Mouse (Mus musculus) hindbrain, embryonic 15.5 days (tissue): Measurements from ENCODE around the gene Zmiz2. TPM values are rescaled to one million over a fixed set of nuclear protein-coding genes. Genes with fewer than 3 reads are reported as not detected.
"Not testable (repeated sequence)": the region's sequence is repeated elsewhere in the genome, so short reads cannot be mapped to it uniquely, and the experiment has no call there.

Experiments used
- ATAC-seq: fragments of 200-750 bp; cut with Nextera tagmentation; 2 replicates; pipeline ENCODE4 v1.8.0; 2017; ENCODE audit warnings: low read depth, moderate number of reproducible peaks, moderate TSS enrichment; ENCODE audit not compliant: low FRiP score
- H3K27ac ChIP-seq: fragments of 300-500 bp; sonication (generic); replicated peaks from 2 replicates; pipeline ENCODE4 v1.5.1; 2015; ENCODE audit warnings: mild to moderate bottlenecking, inconsistent platforms
- H3K27me3 ChIP-seq: fragments of 300-500 bp; sonication (generic); 2 replicates; pipeline ENCODE4 v1.6.1; 2015; ENCODE audit warnings: control low read depth, inconsistent platforms
- H3K36me3 ChIP-seq: fragments of 300-500 bp; sonication (generic); 2 replicates; pipeline ENCODE4 v1.6.1; 2015; ENCODE audit warnings: control low read depth, inconsistent platforms
- H3K4me1 ChIP-seq: fragments of 300-500 bp; sonication (generic); replicated peaks from 2 replicates; pipeline ENCODE4 v1.6.1; 2015; ENCODE audit warnings: control low read depth, inconsistent platforms
- H3K4me2 ChIP-seq: fragments of 300-500 bp; sonication (generic); 2 replicates; pipeline ENCODE4 v1.6.1; 2015; ENCODE audit warnings: moderate library complexity, mild to moderate bottlenecking, inconsistent platforms
- H3K4me3 ChIP-seq: fragments of 300-500 bp; sonication (generic); 2 replicates; pipeline ENCODE4 v1.5.1; 2015; ENCODE audit warnings: mild to moderate bottlenecking, inconsistent platforms
- H3K9ac ChIP-seq: fragments of 300-500 bp; sonication (generic); 2 replicates; pipeline ENCODE4 v1.6.1; 2015; ENCODE audit warnings: inconsistent platforms
- H3K9me3 ChIP-seq: fragments of 300-500 bp; sonication (generic); 2 replicates; pipeline ENCODE4 v1.6.1; 2016; ENCODE audit warnings: control low read depth, inconsistent platforms
- whole genome bisulfite sequencing: fragments of 180-500 bp; shearing (Covaris S2); methylation state at CpG from one replicate; pipeline ENCODE4 v1.1.7; 2015; 5-methylcytosine and 5-hydroxymethylcytosine counted together
- polyA plus RNA-seq: library from polyadenylated mRNA; unstranded; fragments of >200 nt; fragmentation: Nextera tagmentation; extraction: Ambion mirVana; gene quantifications from 2 replicates; pipeline ENCODE4 v1.2.1, GENCODE M21; 2015

The Zmiz2 gene
- 29.6 and 30.8 TPM in 2 replicates for polyA plus RNA-seq

DNA sequence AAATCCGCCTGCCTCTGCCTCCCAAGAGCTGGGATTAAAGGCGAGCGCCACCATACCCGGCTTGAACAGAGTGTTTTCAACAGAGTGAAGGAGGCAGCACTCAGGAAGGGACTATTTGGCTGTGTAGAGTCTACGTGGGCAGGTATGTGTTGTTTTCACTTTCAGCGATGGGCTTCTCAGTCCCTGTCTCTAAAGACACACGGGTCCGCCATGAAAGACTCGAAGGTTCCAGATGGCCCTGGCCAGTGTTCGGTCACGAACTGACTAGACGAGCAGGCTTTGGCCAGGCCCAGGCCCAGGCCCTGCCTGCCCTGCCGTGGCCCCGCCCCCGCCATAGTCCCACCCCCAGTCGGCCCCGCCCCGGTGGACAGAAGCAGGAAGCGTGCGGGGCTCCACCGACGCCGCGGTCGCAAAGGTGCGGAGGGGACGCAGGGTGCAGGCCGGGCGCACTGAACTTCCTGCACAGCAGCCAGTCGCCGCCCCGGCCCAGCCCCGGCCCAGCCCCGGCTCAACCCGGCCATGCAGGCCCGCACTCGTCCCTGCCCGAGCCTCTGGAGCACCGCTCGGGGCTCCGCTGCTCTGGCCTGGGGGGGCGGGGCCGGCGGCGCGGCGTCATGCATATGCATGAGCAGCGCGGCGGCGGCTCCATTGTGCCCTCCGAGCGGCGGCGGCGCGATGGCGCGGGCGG lies at the start of gene Zmiz2:
Gene Zmiz2 (plus strand): TSS at position 349 of the 688 bp plus-strand sequence.
- peak within 1 kb of the TSS; percentile 94 for H3K27ac ChIP-seq
- H3K9me3 ChIP-seq = no peaks in the 10 kb centered on the region
- peaks cover 15% of the 10 kb centered on the region; the same call in 1 of the 2 replicates for H3K36me3 ChIP-seq
- no peaks in the 10 kb centered on the region for H3K27me3 ChIP-seq
- peaks cover 31% of the 10 kb centered on the region for H3K4me1 ChIP-seq
- peak within 1 kb of the TSS; percentile 60 for H3K4me2 ChIP-seq
- peak; percentile 98 for ATAC-seq
- 8% methylated on average over 35 of the region's 60 CpGs for WGBS
- H3K9ac ChIP-seq = peak within 1 kb of the TSS; percentile 79
- peak within 1 kb of the TSS; percentile 67 for H3K4me3 ChIP-seq

- peaks cover 91% of the 10 kb centered on the region for H3K36me3 ChIP-seq
- no peaks in the 10 kb centered on the region for H3K4me1 ChIP-seq
- no peak overlapping the region for H3K4me3 ChIP-seq
- H3K27me3 ChIP-seq = no peaks in the 10 kb centered on the region
- H3K9ac ChIP-seq = no peak overlapping the region
- no peak overlapping the region for H3K27ac ChIP-seq
- no peaks in the 10 kb centered on the region for H3K9me3 ChIP-seq
- ATAC-seq = no peak
- 93% methylated on average over 4 of the region's 4 CpGs for WGBS
- H3K4me2 ChIP-seq = no peak overlapping the region
Measured at GRCm38 (mm10) chr11:6345956-6346355, 42.9 kb upstream of the Zmiz2 start.

DNA sequence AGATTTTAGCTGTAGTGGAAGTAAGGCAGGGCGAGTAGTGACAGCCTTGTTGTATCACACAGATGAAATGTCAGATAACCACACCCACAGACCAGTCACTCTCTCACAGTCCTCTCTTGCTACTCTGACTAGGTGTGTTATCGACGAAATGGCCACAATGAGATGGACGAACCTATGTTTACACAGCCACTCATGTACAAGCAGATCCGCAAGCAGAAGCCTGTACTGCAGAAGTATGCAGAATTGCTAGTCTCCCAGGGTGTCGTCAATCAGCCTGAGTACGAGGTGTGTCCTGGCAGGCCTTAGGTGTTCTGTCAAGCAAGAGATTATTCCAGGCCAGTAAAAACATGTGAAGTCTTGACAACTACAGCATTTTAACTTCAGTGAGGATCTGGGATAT lies 41.9 kb upstream of the Zmiz2 start:
- H3K4me3 ChIP-seq = no peak overlapping the region
- H3K4me1 ChIP-seq = no peaks in the 10 kb centered on the region
- H3K27me3 ChIP-seq = no peaks in the 10 kb centered on the region
- no peak overlapping the region for H3K27ac ChIP-seq
- H3K4me2 ChIP-seq = no peak overlapping the region
- no peak for ATAC-seq
- H3K36me3 ChIP-seq = peaks cover 88% of the 10 kb centered on the region
- H3K9ac ChIP-seq = no peak overlapping the region
- H3K9me3 ChIP-seq = no peaks in the 10 kb centered on the region
- WGBS = 94% methylated on average over 7 of the region's 7 CpGs

- H3K4me2 ChIP-seq = no peak overlapping the region
- no peak overlapping the region for H3K9ac ChIP-seq
- H3K9me3 ChIP-seq = no peaks in the 10 kb centered on the region
- no peaks in the 10 kb centered on the region for H3K4me1 ChIP-seq
- H3K4me3 ChIP-seq = no peak overlapping the region
- H3K36me3 ChIP-seq = peaks cover 85% of the 10 kb centered on the region
- ATAC-seq = no peak
- H3K27me3 ChIP-seq = no peaks in the 10 kb centered on the region
- WGBS = 79% methylated on average over 11 of the region's 11 CpGs
- H3K27ac ChIP-seq = no peak overlapping the region
Measured at GRCm38 (mm10) chr11:6348681-6349200, 40.1 kb upstream of the Zmiz2 start.

DNA sequence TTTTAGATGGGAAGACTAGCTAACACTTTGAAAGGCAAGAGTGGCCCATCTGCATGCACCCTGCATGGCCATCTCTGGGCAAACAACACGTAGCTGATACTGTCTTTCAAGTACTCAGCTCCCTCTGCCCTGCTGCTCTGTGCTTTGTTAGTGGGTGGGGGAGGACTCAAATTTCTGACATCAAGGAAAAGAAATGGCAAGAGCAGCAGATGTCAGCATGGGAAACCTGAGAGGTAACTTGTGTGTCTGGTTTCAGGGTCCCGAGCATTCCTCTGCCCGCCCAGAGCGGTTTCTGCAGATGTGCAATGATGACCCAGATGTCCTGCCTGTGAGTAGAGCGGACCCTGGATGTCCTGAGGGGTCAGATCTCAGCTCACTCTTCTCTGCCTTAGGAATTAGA lies 39.3 kb upstream of the Zmiz2 start:
- WGBS = 94% methylated on average over 5 of the region's 5 CpGs
- H3K4me2 ChIP-seq = no peak overlapping the region
- no peak for ATAC-seq
- H3K9ac ChIP-seq = no peak overlapping the region
- H3K27ac ChIP-seq = no peak overlapping the region
- no peaks in the 10 kb centered on the region for H3K4me1 ChIP-seq
- peaks cover 84% of the 10 kb centered on the region for H3K36me3 ChIP-seq
- no peak overlapping the region for H3K4me3 ChIP-seq
- H3K9me3 ChIP-seq = no peaks in the 10 kb centered on the region
- H3K27me3 ChIP-seq = no peaks in the 10 kb centered on the region

- Histone ChIP-seq H3K4me3 (no peak overlapping the region), H3K27ac (no peak overlapping the region), H3K9ac (no peak overlapping the region), H3K27me3 (no peaks in the 10 kb centered on the region), H3K4me1 (no peaks in the 10 kb centered on the region), H3K36me3 (peaks cover 45% of the 10 kb centered on the region), H3K9me3 (no peaks in the 10 kb centered on the region), H3K4me2 (no peak overlapping the region)
- no peak for ATAC-seq
- WGBS = 92% methylated on average over 4 of the region's 4 CpGs
Measured at GRCm38 (mm10) chr11:6355106-6355505, 33.8 kb upstream of the Zmiz2 start.

DNA sequence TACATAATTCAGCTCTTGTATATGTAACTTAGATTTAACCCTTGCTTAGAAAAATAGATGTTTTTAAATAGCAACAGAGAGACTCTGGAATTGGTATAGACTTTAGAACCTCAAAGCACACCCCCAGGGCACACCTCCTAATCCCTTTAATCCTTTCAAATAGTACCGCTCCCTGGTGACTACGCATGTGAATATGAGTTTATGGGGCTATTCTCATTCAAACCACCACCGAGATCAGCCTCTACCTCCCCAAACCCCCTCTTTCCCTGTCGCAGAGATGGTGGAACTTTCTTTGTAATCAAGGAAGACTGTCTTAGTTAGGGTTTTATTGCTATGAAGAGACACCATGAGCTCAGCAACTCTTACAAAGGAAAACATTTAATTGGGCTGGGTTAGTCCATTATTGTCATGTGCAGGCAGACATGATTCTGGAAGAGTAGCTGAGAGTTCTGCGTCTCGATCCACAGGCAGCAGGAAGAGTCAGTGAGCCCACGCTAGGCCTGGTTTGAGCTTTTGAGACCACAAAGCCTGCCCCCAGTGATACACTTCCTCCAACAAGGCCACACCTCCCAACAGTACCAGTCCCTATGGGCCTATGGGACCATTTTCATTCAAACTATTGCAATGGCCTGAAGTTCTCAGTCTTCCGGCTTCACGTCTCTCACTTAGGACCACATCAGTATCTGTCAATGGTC lies 24.1 kb upstream of the Zmiz2 start:
- Histone ChIP-seq H3K27ac (no peak overlapping the region), H3K4me3 (no peak overlapping the region), H3K9me3 (no peaks in the 10 kb centered on the region), H3K4me1 (no peaks in the 10 kb centered on the region), H3K4me2 (no peak overlapping the region), H3K36me3 (no peaks in the 10 kb centered on the region), H3K27me3 (no peaks in the 10 kb centered on the region), H3K9ac (no peak overlapping the region)
- WGBS = 87% methylated on average over 9 of the region's 9 CpGs
- no peak for ATAC-seq

DNA sequence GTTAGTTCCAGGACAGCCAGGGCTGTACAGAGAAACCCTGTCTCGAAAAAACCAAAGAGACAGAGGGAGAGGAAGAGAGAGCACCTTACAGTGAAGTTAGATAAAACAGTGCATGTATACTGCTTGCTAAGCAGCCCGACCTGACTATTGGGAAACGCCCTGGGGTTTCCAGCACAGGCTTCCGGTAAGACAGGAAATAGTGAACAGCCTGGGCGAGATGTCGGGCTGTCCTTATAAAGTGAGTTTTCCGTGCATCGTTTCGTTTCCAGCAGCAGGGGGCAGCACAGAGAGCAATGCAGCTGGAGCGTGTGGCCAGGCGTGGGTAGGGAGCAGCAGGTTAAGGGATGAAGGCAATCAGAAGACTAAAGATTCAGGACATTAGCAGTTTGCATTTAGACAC lies 23.0 kb upstream of the Zmiz2 start:
- no peaks in the 10 kb centered on the region for H3K4me1 ChIP-seq
- no peaks in the 10 kb centered on the region for H3K27me3 ChIP-seq
- no peak overlapping the region for H3K4me2 ChIP-seq
- no peak overlapping the region for H3K27ac ChIP-seq
- H3K9me3 ChIP-seq = no peaks in the 10 kb centered on the region
- peak; percentile 56; the same call in 1 of the 2 replicates for ATAC-seq
- WGBS = 18% methylated on average over 11 of the region's 11 CpGs
- H3K4me3 ChIP-seq = no peak overlapping the region
- H3K9ac ChIP-seq = no peak overlapping the region
- H3K36me3 ChIP-seq = no peaks in the 10 kb centered on the region

GRCm38 (mm10) chr11:6366434-6366833 lies 22.4 kb upstream of the Zmiz2 start:
- Histone ChIP-seq H3K36me3 (no peaks in the 10 kb centered on the region), H3K9ac (no peak overlapping the region), H3K4me1 (no peaks in the 10 kb centered on the region), H3K4me2 (no peak overlapping the region), H3K4me3 (no peak overlapping the region), H3K9me3 (no peaks in the 10 kb centered on the region), H3K27ac (no peak overlapping the region), H3K27me3 (no peaks in the 10 kb centered on the region)
- no peak; the same call in 1 of the 2 replicates for ATAC-seq
- 70% methylated on average over 6 of the region's 6 CpGs for WGBS

DNA sequence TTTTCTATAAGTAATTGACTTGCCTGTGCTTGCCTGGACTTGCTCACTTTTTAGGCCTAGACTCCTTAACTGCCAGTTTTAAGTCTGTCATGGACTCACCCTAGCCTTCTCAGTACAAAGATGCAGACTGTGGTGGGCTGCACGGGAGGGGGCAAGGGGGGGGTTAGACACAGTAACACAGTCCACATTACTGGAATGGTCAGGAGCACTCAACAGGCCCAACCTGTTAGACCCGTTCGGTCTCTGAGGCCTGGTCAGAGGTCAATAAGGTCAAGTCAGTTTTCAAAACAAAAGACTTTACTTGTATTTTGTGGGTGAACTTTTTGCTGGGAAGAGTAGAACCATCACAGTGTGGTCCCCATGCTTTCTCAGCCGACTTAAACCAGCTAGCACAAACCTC lies 21.7 kb upstream of the Zmiz2 start:
- H3K4me1 ChIP-seq = no peaks in the 10 kb centered on the region
- 75% methylated on average over 4 of the region's 4 CpGs for WGBS
- no peaks in the 10 kb centered on the region for H3K36me3 ChIP-seq
- no peaks in the 10 kb centered on the region for H3K27me3 ChIP-seq
- no peak overlapping the region for H3K4me2 ChIP-seq
- H3K9me3 ChIP-seq = no peaks in the 10 kb centered on the region
- no peak for ATAC-seq
- no peak overlapping the region for H3K9ac ChIP-seq
- H3K27ac ChIP-seq = no peak overlapping the region
- no peak overlapping the region for H3K4me3 ChIP-seq

GRCm38 (mm10) chr11:6367986-6368385 lies 20.9 kb upstream of the Zmiz2 start:
- H3K9me3 ChIP-seq, H3K4me3 ChIP-seq, H3K4me2 ChIP-seq, ATAC-seq, H3K36me3 ChIP-seq, H3K27ac ChIP-seq, H3K4me1 ChIP-seq, H3K9ac ChIP-seq, H3K27me3 ChIP-seq: not testable (repeated sequence)
- 79% methylated on average over 5 of the region's 5 CpGs for WGBS

DNA sequence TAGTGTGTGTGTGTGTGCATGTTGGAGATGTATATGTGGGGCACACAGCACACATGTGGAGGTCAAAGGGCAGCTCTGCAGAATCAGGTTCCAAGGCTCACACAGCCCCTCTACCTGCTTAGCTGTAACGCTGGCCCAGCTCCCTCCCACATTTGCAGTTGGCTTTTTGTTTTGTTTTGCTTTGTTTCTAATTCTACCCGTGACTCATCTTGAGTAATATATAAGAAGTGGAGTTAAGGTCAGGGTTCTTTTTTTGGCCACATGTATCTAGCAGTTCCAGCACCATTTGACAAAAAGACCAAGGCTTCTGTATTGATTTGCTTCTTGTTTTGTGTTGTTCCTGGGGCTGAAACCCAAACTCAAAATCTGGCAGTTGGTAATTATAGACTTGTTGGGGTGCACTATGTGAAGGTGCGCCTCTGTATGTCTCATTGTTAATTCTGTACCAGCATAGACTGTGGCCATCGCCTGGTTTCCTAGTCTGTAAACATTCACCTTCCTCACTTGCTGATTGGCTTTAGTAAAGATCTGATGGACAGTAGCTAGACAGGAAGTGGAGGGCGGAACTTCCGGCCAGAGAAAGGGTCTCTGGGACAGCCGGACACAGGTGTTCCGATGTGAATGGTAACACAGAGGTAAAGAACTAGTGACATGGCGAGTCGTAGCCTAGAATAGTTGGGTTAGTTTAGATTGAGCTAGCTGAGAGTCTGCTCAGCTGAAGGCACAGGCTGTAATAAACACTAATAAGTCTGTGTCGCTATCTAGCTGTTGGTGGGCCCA lies 17.3 kb upstream of the Zmiz2 start:
- H3K4me1 ChIP-seq = no peaks in the 10 kb centered on the region
- no peaks in the 10 kb centered on the region for H3K9me3 ChIP-seq
- no peak overlapping the region for H3K4me3 ChIP-seq
- WGBS = 91% methylated on average over 11 of the region's 11 CpGs
- no peak overlapping the region for H3K9ac ChIP-seq
- no peaks in the 10 kb centered on the region for H3K36me3 ChIP-seq
- ATAC-seq = no peak
- no peaks in the 10 kb centered on the region for H3K27me3 ChIP-seq
- H3K4me2 ChIP-seq = no peak overlapping the region
- no peak overlapping the region for H3K27ac ChIP-seq
